ENCODE assay signal across 25 mouse cellular contexts in the genomic region with DNA sequence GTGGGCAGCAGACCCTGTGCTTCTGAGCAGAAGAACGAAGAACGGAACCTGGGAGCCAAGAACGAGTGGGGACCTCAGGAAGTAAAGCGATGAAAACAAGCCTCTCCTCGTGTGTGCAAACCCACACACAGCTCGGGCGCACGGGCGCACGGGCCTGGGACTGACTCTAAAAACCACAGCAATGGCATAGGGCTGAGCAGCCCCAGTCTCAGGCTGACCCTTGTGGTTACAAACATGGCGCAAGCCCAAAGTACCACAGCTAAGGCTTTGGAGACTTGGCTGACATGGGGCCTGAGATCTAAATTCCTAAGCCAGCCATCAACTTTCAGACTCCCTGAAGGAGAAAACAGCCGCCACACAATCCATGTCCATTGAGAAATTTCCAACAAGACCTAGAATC.
DNase-seq lines count a peak whose midpoint lies in the region; ATAC-seq and TF ChIP-seq lines count a peak whose summit lies in the region.
"Had no signal": no experiment of that assay in that cellular context is flagged by ENCODE, and none has a peak within 500 bp of the region (broad histone marks: within the 10 kb centered on the region; RNA-seq: fewer than 3 reads in every experiment).

No protein-coding gene starts in this region.

- in situ Hi-C loops in ES-E14 (cut with MboI; ENCODE audit: low sequenced_read_pairs in 2 of 2, unreplicated experiment in 2 of 2) = no loop called here

- no peak for TF ChIP-seq CTCF in layer of hippocampus, adult 2 months (conservative IDR thresholded peaks at IDR 0.05)

- H3K27ac ChIP-seq in ES-E14 (ENCODE audit: insufficient read depth, low read depth, low read length, poor library complexity, severe bottlenecking) = no peak overlapping the region
- no peak overlapping the region for H3K27ac ChIP-seq in layer of hippocampus, adult 2 months
- H3K27ac ChIP-seq: embryonic facial prominence, embryonic 10.5 days; gastrocnemius, adult 2 months; heart, embryonic 15.5 days; hindbrain, embryonic 13.5 days; intestine, embryonic 15.5 days; limb, embryonic 12.5 days; midbrain, embryonic 15.5 days; neural tube, embryonic 13.5 days had no signal

- ATAC-seq in common myeloid progenitor, adult 5-6 weeks (replicated peaks; ENCODE audit: low read depth, poor library complexity, severe bottlenecking) = peak; percentile 45
- ATAC-seq in megakaryocyte-erythroid progenitor cell, adult 5-6 weeks (replicated peaks; ENCODE audit: low FRiP score, low TSS enrichment, poor library complexity, severe bottlenecking) = 0 out of 2 replicates have a peak, but pooled peaks have one; percentile 50
- ATAC-seq: intestine, embryonic 15.5 days; midbrain, embryonic 15.5 days had no signal

- H3K9ac ChIP-seq in ES-E14 (ENCODE audit: insufficient read depth, low read depth, low read length, poor library complexity, severe bottlenecking) = 0 out of 2 replicates have a peak overlapping the region, but pooled peaks have one; percentile 15
- H3K9ac ChIP-seq: heart, embryonic 15.5 days; hindbrain, embryonic 13.5 days; intestine, embryonic 15.5 days; limb, embryonic 12.5 days; midbrain, embryonic 15.5 days; neural tube, embryonic 13.5 days had no signal

- peaks cover 3 to 7% of the 10 kb centered on the region in 2 experiments; a peak in 3 of 4 replicates for H3K4me1 ChIP-seq in ES-E14 (ENCODE audit: control insufficient read depth in 2 of 2, insufficient read depth in 2 of 2, low read length in 2 of 2, poor library complexity in 1 of 2)
- H3K4me1 ChIP-seq: heart, embryonic 15.5 days; intestine, embryonic 15.5 days had no signal

- no peaks in the 10 kb centered on the region for H3K36me3 ChIP-seq in ES-E14 (ENCODE audit: control insufficient read depth, insufficient read depth, low read length, poor library complexity, severe bottlenecking)
- H3K36me3 ChIP-seq: embryonic facial prominence, embryonic 10.5 days; heart, embryonic 15.5 days; hindbrain, embryonic 13.5 days; intestine, embryonic 15.5 days; midbrain, embryonic 15.5 days; neural tube, embryonic 13.5 days had no signal

- peak; percentile 66 for DNase-seq in 416B (ENCODE audit: low read depth)
- DNase-seq in ES-E14 (ENCODE audit: low read depth, low spot score) = no peak
- no peak for DNase-seq in thymus, postnatal 36 days
- no peak for DNase-seq in adrenal gland, adult (ENCODE audit: inconsistent age in 2 of 2, low spot score in 1 of 2)
- DNase-seq in layer of hippocampus, adult 2 months (ENCODE audit: low spot score in 2 of 2) = no peak
- DNase-seq in lung, adult 18-20 months = no peak
- DNase-seq: adrenal gland, adult 2 months; cerebellum, adult 11 months; cerebellum, adult 9-11 months; gastrocnemius, adult 2 months; heart, postnatal 36 days; kidney, adult 8-10 months; kidney, postnatal 10 days; lung, adult 2 months; right cerebral cortex, postnatal 4 days; thymus, postnatal 25 days had no signal

- peak overlapping the region in 1 of 2 experiments; percentile 52; a peak in 1 of 4 replicates for H3K4me3 ChIP-seq in ES-E14 (ENCODE audit: insufficient read depth in 1 of 2, low read depth in 1 of 2, low read length in 2 of 2, poor library complexity in 1 of 2, severe bottlenecking in 1 of 2)
- H3K4me3 ChIP-seq in layer of hippocampus, adult 2 months = no peak overlapping the region
- H3K4me3 ChIP-seq: embryonic facial prominence, embryonic 10.5 days; gastrocnemius, adult 2 months; heart, embryonic 15.5 days; hindbrain, embryonic 13.5 days; intestine, embryonic 15.5 days; limb, embryonic 12.5 days; midbrain, embryonic 15.5 days; neural tube, embryonic 13.5 days had no signal

- no peaks in the 10 kb centered on the region for H3K9me3 ChIP-seq in ES-E14 (ENCODE audit: control insufficient read depth, insufficient read depth, low read depth, low read length)
- H3K9me3 ChIP-seq: embryonic facial prominence, embryonic 10.5 days; heart, embryonic 15.5 days; hindbrain, embryonic 13.5 days; intestine, embryonic 15.5 days; limb, embryonic 12.5 days; midbrain, embryonic 15.5 days; neural tube, embryonic 13.5 days had no signal

TF ChIP-seq in ES-E14, 5 proteins besides CTCF, POLR2A, EP300 and RAD21:
- no peak for TF ChIP-seq HCFC1 (IDR thresholded peaks at IDR 0.05; ENCODE audit: borderline replicate concordance, insufficient read depth, low read length)
- no peak for TF ChIP-seq ZC3H11A (IDR thresholded peaks at IDR 0.05; ENCODE audit: borderline replicate concordance, low read depth, low read length)
- TF ChIP-seq CHD2 (IDR thresholded peaks at IDR 0.05; ENCODE audit: low read depth, low read length) = no peak
- TF ChIP-seq MAFK (IDR thresholded peaks at IDR 0.05; ENCODE audit: insufficient read depth, low read depth, low read length) = no peak
- no peak for TF ChIP-seq ZNF384 (IDR thresholded peaks at IDR 0.05; ENCODE audit: low read depth, low read length)
TF ChIP-seq in ES-E14: peak in this region for 0.
